ENCODE assay signal across 10 mouse cellular contexts in genomic region chr13:45922467-45922866, GRCm38 (mm10). TPM values are rescaled to one million over a fixed set of nuclear protein-coding genes. Genes with fewer than 3 reads are reported as not detected.
DNase-seq lines count a peak whose midpoint lies in the region; ATAC-seq lines count a peak whose summit lies in the region.
"Had no signal": no experiment of that assay in that cellular context is flagged by ENCODE, and none has a peak within 500 bp of the region (broad histone marks: within the 10 kb centered on the region; RNA-seq: fewer than 3 reads in every experiment).

No protein-coding gene starts in this region.

- no peaks in the 10 kb centered on the region for H3K9me3 ChIP-seq in intestine, embryonic 15.5 days
- H3K9me3 ChIP-seq: limb, embryonic 12.5 days; neural tube, embryonic 13.5 days had no signal

- H3K4me1 ChIP-seq in intestine, embryonic 15.5 days (replicated peaks) = no peaks in the 10 kb centered on the region
- H3K4me1 ChIP-seq: limb, embryonic 12.5 days; neural tube, embryonic 13.5 days had no signal

- no peak overlapping the region for H3K27ac ChIP-seq in intestine, embryonic 15.5 days
- H3K27ac ChIP-seq: limb, embryonic 12.5 days; neural tube, embryonic 13.5 days had no signal

- 0 out of 2 replicates have a peak, but pooled peaks have one; percentile 19 for ATAC-seq in intestine, embryonic 15.5 days

- H3K36me3 ChIP-seq in intestine, embryonic 15.5 days = no peaks in the 10 kb centered on the region
- H3K36me3 ChIP-seq: limb, embryonic 12.5 days; neural tube, embryonic 13.5 days had no signal

- H3K27me3 ChIP-seq in intestine, embryonic 15.5 days (replicated peaks) = no peaks in the 10 kb centered on the region
- H3K27me3 ChIP-seq: limb, embryonic 12.5 days; neural tube, embryonic 13.5 days had no signal

- no peak overlapping the region for H3K4me3 ChIP-seq in intestine, embryonic 15.5 days (replicated peaks)
- H3K4me3 ChIP-seq: limb, embryonic 12.5 days; neural tube, embryonic 13.5 days had no signal

- peak; percentile 27 for DNase-seq in adrenal gland, postnatal 14 days
- no peak for DNase-seq in adrenal gland, adult 8-10 months
- DNase-seq in CD8-positive naive resting alpha-beta T cell, adult 2 months (ENCODE audit: low read depth in 2 of 2, low spot score in 2 of 2) = peak; percentile 67 to 71
- peak; percentile 59 to 63 for DNase-seq in natural killer cell, adult 2 months (ENCODE audit: low spot score in 2 of 2)
- no peak for DNase-seq in testis, postnatal 10 days (ENCODE audit: low spot score)
- DNase-seq in heart, adult 18-20 months = no peak
- DNase-seq in liver = no peak

- H3K9ac ChIP-seq in intestine, embryonic 15.5 days = no peak overlapping the region
- H3K9ac ChIP-seq: limb, embryonic 12.5 days; neural tube, embryonic 13.5 days had no signal

- H3K4me2 ChIP-seq in intestine, embryonic 15.5 days (replicated peaks) = 0 out of 2 replicates have a peak overlapping the region, but pooled peaks have one; percentile 9
- H3K4me2 ChIP-seq: limb, embryonic 12.5 days; neural tube, embryonic 13.5 days had no signal

- 41% methylated on average over 9 of the region's 9 CpGs for WGBS in intestine, embryonic 15.5 days

RNA-seq across cellular contexts. Expression of gene Atxn1, which starts 42.3 kb away (rescaled TPM):
- total RNA-seq in adrenal gland, postnatal 14 days (2021) = 32.4 and 34.6 TPM in 2 replicates
- 10 to 100 TPM; 32.0 to 59.9 (median 48.1) TPM for total RNA-seq in adrenal gland, adult 8-10 months (2022)
- polyA plus RNA-seq in intestine, embryonic 15.5 days (2015; fragmentation: Nextera tagmentation; extraction: Ambion mirVana) = 5.7 and 6.1 TPM in 2 replicates
- 10 to 100 TPM; 28.5 to 34.3 TPM for total RNA-seq in heart, adult 18-20 months (2021)

Comparison
In these comparisons a context has a peak if more than half of its experiments do, and no peak if none do; other contexts are left out.
1. DNase-seq: peak in adrenal gland, postnatal 14 days (single experiment), CD8-positive naive resting alpha-beta T cell, adult 2 months (2 of 2) and natural killer cell, adult 2 months (2 of 2); none in adrenal gland, adult 8-10 months (single experiment), testis, postnatal 10 days (single experiment), heart, adult 18-20 months (0 of 2) and liver (single experiment).